Mouse (Mus musculus): Measurements from ENCODE around the gene Psma1. TPM values are rescaled to one million over a fixed set of nuclear protein-coding genes. Genes with fewer than 3 reads are reported as not detected.
A peak's percentile ranks its signal among the peaks of the same experiment; 100 is the strongest.

Gene Psma1
- polyA plus RNA-seq, 1 experiment from 2014 or later = 335 TPM

GRCm38 (mm10) chr7:114294698-114295097 lies 18.8 kb upstream of the Psma1 start:
- no peak for ATAC-seq (replicated peaks)
- 0 out of 2 replicates have a peak, but pooled peaks cover 4% of the 10 kb centered on the region for H3K27me3 ChIP-seq (replicated peaks)
- H3K36me3 ChIP-seq (replicated peaks) = no peaks in the 10 kb centered on the region
- H3K9me3 ChIP-seq = no peaks in the 10 kb centered on the region
- no peak overlapping the region for H3K4me2 ChIP-seq
- H3K4me3 ChIP-seq = no peak overlapping the region
- 87% methylated on average over 5 of the region's 5 CpGs for WGBS
- H3K9ac ChIP-seq = no peak overlapping the region
- H3K27ac ChIP-seq = no peak overlapping the region
- H3K4me1 ChIP-seq = no peaks in the 10 kb centered on the region

GRCm38 (mm10) chr7:114293903-114294302 lies 18.0 kb upstream of the Psma1 start:
- Histone ChIP-seq H3K9me3 (no peaks in the 10 kb centered on the region), H3K4me2 (no peak overlapping the region), H3K27ac (no peak overlapping the region), H3K4me1 (no peaks in the 10 kb centered on the region), H3K9ac (no peak overlapping the region), H3K27me3 (replicated peaks) (0 out of 2 replicates have a peak, but pooled peaks cover 4% of the 10 kb centered on the region), H3K36me3 (replicated peaks) (no peaks in the 10 kb centered on the region), H3K4me3 (no peak overlapping the region)
- no peak for ATAC-seq (replicated peaks)
- 87% methylated on average over 5 of the region's 5 CpGs for WGBS

GRCm38 (mm10) chr7:114292501-114292971 lies 16.6 kb upstream of the Psma1 start:
- H3K4me2 ChIP-seq = peak overlapping the region; percentile 33; the same call in 1 of the 2 replicates
- no peak for ATAC-seq (replicated peaks)
- WGBS = 6% methylated on average over 12 of the region's 12 CpGs
- no peak overlapping the region for H3K27ac ChIP-seq
- no peaks in the 10 kb centered on the region for H3K4me1 ChIP-seq
- H3K36me3 ChIP-seq (replicated peaks) = no peaks in the 10 kb centered on the region
- H3K9ac ChIP-seq = no peak overlapping the region
- no peaks in the 10 kb centered on the region for H3K9me3 ChIP-seq
- H3K4me3 ChIP-seq = no peak overlapping the region
- 0 out of 2 replicates have a peak, but pooled peaks cover 4% of the 10 kb centered on the region for H3K27me3 ChIP-seq (replicated peaks)

DNA sequence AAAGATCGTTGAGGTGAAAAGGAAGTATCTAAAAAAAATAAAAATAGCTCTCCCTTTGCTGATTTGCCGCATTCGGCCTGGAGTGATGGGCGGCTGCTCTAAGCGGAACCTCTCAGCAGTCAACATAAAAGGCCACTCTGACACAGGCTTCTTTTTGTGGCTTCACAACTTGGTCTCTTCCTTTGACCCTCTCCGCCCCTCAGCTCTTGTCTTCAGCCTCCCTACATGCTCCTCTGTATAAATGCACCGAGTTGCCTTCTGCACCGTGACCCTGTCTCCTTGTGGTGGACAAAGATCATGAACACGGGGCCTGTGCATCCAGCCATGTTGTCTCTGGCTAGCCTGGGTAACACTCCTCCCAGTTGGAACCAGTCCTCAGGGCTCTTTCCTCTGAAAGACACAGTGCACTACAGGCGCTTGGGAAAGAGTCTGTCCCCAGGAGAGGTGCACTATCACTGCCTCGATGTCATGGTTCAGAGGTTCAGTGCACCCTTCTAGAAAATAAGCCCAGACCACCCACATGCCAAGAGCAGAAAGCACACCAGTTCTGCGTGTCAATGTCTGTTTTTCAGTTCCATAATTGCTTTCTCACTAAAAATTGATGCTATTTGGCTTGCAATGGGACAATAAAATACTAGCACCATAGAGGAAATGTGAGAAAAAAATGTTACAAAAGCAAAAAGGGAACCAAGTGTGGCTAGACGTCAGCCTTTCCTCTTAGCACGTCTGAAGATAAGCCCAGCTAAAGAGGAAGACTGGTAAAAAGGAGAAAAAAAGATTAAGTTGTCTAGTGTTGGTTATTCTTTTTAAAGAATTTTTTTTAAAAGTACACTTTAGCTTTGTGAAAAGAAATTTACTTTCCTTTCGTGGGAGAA lies 15.8 kb upstream of the Psma1 start:
- H3K9ac ChIP-seq = no peak overlapping the region
- ATAC-seq (replicated peaks) = no peak
- H3K4me3 ChIP-seq = no peak overlapping the region
- 26% methylated on average over 15 of the region's 15 CpGs for WGBS
- H3K4me2 ChIP-seq = no peak overlapping the region
- no peak overlapping the region for H3K27ac ChIP-seq
- no peaks in the 10 kb centered on the region for H3K36me3 ChIP-seq (replicated peaks)
- no peaks in the 10 kb centered on the region for H3K4me1 ChIP-seq
- no peaks in the 10 kb centered on the region for H3K9me3 ChIP-seq
- H3K27me3 ChIP-seq (replicated peaks) = 0 out of 2 replicates have a peak, but pooled peaks cover 4% of the 10 kb centered on the region

- WGBS = 67% methylated on average over 5 of the region's 5 CpGs
- ATAC-seq (replicated peaks) = no peak
These were observed 14.2 kb upstream of the Psma1 start for GRCm38 (mm10) chr7:114290078-114290506.

DNA sequence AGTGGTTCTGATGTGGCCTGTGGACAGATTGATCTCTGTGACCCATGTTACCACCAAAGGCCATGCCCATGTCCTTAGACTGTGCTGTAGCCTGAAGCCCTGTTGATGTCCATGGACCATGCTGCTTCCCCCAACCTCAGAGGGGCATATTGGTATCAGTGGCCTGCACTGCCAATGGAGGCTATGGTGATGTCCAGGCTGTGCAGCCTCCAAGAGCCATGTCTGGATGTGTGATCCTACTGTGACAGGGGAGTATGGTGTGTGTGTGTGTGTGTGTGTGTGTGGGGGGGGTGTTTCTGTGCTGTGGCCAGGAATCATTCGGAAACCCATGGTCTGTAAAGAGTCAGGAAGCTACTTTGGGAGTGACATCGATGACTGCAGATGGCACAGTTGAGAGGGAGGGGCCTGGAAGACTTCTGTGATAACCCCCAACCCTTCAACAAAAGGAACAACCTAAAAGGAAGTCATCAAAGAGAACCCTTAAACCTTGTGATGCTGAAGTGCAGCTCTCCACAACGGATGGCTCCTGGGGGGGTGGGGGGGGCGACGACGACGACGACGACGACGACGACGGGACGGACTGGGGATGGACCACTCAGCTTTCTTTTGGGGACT lies 8.5 kb upstream of the Psma1 start:
- Histone ChIP-seq H3K27me3 (replicated peaks) (no peaks in the 10 kb centered on the region), H3K27ac (no peak overlapping the region), H3K9me3 (no peaks in the 10 kb centered on the region), H3K36me3 (replicated peaks) (no peaks in the 10 kb centered on the region), H3K9ac (no peak overlapping the region), H3K4me1 (no peaks in the 10 kb centered on the region), H3K4me3 (no peak overlapping the region), H3K4me2 (no peak overlapping the region)
- no peak for ATAC-seq (replicated peaks)
- WGBS = 93% methylated on average over 14 of the region's 14 CpGs

More at GRCm38 (mm10) chr7:114290078-114290506, 14.2 kb upstream of the Psma1 start:
- H3K27ac ChIP-seq = no peak overlapping the region
- no peak overlapping the region for H3K4me2 ChIP-seq
- no peaks in the 10 kb centered on the region for H3K4me1 ChIP-seq
- H3K9ac ChIP-seq = no peak overlapping the region
- H3K4me3 ChIP-seq = no peak overlapping the region
- no peaks in the 10 kb centered on the region for H3K9me3 ChIP-seq
- H3K27me3 ChIP-seq (replicated peaks) = 0 out of 2 replicates have a peak, but pooled peaks cover 4% of the 10 kb centered on the region
- no peaks in the 10 kb centered on the region for H3K36me3 ChIP-seq (replicated peaks)

DNA sequence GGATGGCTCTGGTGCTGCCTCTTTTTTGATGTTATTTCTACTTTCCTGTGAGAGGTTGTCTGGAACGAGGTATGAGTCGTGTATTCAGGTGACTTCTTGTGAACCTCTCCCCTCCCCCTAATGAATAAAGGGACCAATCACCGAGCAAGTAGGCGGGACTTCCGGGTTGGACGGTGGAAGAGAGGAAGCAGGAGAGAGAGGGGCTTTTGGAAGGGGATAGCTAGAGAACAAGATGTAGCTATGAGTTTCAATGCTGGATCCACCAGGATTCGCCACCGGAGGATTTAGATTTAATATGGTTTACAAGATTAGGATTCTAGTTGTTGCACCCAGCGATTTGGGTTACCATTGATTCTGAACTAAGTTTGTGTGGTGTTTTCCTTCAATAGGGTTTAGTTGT lies 7.1 kb upstream of the Psma1 start:
- no peak overlapping the region for H3K27ac ChIP-seq
- no peaks in the 10 kb centered on the region for H3K36me3 ChIP-seq (replicated peaks)
- no peak overlapping the region for H3K4me3 ChIP-seq
- no peak overlapping the region for H3K4me2 ChIP-seq
- H3K27me3 ChIP-seq (replicated peaks) = no peaks in the 10 kb centered on the region
- H3K9me3 ChIP-seq = no peaks in the 10 kb centered on the region
- no peak for ATAC-seq (replicated peaks)
- WGBS = 79% methylated on average over 9 of the region's 9 CpGs
- H3K9ac ChIP-seq = no peak overlapping the region
- no peaks in the 10 kb centered on the region for H3K4me1 ChIP-seq

DNA sequence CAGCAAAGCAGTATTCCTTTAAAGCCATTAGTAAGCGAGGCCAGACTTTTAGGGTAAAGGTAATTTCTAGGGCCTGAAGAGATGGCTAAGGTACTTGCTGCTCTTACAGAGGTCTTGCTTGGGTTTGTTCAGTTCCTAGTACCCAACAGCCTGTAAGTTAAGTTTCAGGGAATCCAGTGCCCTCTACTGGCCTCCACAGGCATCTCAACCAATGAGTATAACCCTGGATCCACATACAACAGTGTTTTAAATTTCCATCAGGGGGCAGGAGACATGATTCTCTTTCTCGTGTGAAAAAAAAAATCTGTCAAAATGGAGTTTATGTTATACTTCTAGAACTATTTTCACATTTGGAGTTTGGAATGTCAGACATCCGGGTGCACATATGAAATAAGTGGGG lies 5.8 kb upstream of the Psma1 start:
- 0 out of 2 replicates have a peak, but pooled peaks cover 3% of the 10 kb centered on the region for H3K4me1 ChIP-seq
- no peak overlapping the region for H3K9ac ChIP-seq
- H3K9me3 ChIP-seq = no peaks in the 10 kb centered on the region
- no peaks in the 10 kb centered on the region for H3K27me3 ChIP-seq (replicated peaks)
- no peaks in the 10 kb centered on the region for H3K36me3 ChIP-seq (replicated peaks)
- WGBS = 56% methylated on average over 3 of the region's 3 CpGs
- H3K27ac ChIP-seq = no peak overlapping the region
- no peak overlapping the region for H3K4me3 ChIP-seq
- no peak overlapping the region for H3K4me2 ChIP-seq
- no peak for ATAC-seq (replicated peaks)

DNA sequence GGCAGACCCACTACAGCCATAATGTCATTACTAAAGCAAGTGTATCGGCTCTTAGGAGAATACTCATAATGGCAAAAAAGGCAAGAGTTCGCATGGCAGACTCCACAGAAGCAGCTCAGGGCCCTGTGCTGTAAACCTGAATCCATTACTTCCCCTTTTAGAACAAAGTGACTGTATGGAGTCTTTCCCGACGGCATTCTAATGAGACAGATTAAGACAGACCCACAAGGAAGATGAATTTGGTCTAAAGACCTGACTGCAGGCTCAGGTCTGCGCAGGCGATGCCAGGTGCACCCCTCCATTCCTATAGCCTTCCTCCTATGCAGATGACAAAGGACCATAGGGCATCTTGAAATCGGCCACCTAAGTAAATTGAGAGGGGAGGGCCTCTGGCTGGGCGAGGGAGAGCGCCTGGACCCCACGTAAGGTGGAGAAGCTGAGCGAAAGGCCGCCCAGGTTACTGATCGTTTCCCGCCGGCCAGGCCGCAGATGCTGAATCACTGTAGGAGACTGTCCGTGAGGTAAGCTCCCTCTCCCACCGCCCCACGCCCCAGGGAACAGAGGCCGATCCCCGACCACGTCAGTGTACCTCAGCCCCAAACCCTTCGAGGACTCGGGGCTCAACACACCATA lies 430 bp downstream of the Psma1 start:
- Histone ChIP-seq H3K4me3 (peak overlapping the region; percentile 81), H3K9me3 (no peaks in the 10 kb centered on the region), H3K4me2 (peak overlapping the region; percentile 57), H3K27ac (peak overlapping the region; percentile 84), H3K9ac (peak overlapping the region; percentile 90), H3K27me3 (replicated peaks) (no peaks in the 10 kb centered on the region), H3K4me1 (peaks cover 15% of the 10 kb centered on the region), H3K36me3 (replicated peaks) (peaks cover 16% of the 10 kb centered on the region)
- 2% methylated on average over 24 of the region's 24 CpGs for WGBS
- peak; percentile 79 for ATAC-seq (replicated peaks)

DNA sequence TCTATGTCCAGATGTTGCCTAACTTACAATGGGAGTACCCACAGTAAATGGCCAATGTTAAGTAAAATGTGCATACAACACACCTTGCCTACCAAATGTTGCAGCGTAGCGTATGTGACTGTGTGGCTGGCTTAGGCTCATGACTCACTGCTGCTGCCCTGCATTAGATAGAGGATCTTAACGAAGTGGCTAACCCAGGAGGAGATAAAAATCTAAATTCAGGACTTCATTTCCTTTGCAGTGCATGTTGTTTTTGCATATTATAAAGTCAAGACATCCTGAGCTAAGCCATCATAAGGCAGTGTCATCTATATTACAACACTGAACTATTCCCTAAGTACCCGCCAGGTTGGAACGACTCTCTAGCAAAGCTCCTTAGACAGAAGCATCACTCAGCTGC lies 7.5 kb downstream of the Psma1 start:
- Histone ChIP-seq H3K4me1 (no peaks in the 10 kb centered on the region), H3K9ac (no peak overlapping the region), H3K9me3 (no peaks in the 10 kb centered on the region), H3K36me3 (replicated peaks) (peaks cover 61% of the 10 kb centered on the region), H3K27me3 (replicated peaks) (no peaks in the 10 kb centered on the region), H3K4me3 (no peak overlapping the region), H3K27ac (no peak overlapping the region), H3K4me2 (no peak overlapping the region)
- no peak for ATAC-seq (replicated peaks)
- 99% methylated on average over 5 of the region's 5 CpGs for WGBS

DNA sequence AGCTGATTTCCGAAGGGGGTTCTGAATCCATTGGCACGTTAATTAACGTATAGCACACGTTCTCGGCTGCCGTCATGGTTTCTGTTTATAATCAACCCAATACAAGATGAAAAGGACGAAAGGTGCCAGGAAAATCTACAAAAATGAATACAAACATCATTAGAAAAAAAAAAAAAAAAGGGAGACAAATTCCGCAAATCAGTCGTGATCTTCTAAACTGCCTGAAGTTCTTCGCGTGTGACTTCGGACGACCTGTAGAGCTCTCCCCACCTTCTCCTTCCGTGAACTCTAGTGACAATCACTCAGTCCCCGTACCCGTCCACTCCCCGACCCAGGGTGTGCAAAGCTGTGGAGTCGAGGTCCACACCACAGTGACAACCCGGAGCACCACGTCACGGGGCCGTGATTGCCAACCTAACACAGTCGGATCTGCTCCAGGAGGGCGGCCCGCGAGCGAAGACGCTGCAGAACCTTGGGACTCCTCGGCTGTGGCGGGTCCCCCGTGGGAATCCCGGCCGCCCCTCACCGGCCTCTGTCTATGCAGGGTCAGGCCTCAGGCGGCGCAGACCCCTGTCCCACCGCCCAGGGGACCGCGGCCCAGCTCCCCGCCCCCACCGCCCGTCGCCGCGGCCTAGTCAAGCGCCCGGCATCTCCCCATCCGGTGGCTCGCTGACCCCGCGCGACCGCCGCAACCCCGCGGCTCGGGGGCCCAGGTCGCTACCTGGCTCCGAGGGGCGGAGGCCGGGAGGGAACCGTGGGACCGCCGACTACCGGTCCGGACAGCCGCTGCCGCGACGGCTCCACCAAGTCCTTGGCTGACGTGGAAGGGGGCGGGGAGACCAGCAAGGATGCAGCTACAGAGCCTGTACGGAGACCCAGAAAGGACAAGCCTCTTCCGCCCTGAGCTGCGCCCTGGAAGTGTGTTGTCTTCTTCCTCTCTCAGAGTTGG lies 21.8 kb downstream of the Psma1 start, which contains the start of gene Copb1:
TSS of gene Copb1 (minus strand) at position 827 of the 949 bp plus-strand sequence.
- no peaks in the 10 kb centered on the region for H3K9me3 ChIP-seq
- 1% methylated on average over 75 of the region's 75 CpGs for WGBS
- H3K9ac ChIP-seq = peak within 1 kb of the TSS; percentile 98
- H3K36me3 ChIP-seq (replicated peaks) = peaks cover 21% of the 10 kb centered on the region
- H3K4me1 ChIP-seq = peaks cover 10% of the 10 kb centered on the region
- H3K27ac ChIP-seq = peak within 1 kb of the TSS; percentile 72
- peak; percentile 99 for ATAC-seq (replicated peaks)
- peak within 1 kb of the TSS; percentile 99 for H3K4me3 ChIP-seq
- peak within 1 kb of the TSS; percentile 55 for H3K4me2 ChIP-seq
- no peaks in the 10 kb centered on the region for H3K27me3 ChIP-seq (replicated peaks)
